Mouse (Mus musculus): ENCODE measurements around the gene Cers6.

Cers6 gene

GRCm38 (mm10) chr2:69155861-69156260 lies 294.6 kb downstream of the Cers6 start:
- Histone ChIP-seq H3K27me3 (ENCODE audit: insufficient read depth, low read length) (no peaks in the 10 kb centered on the region), H3K36me3 (ENCODE audit: insufficient read depth, low read length) (no peaks in the 10 kb centered on the region), H3K9me3 (ENCODE audit: low read length) (peaks cover 4% of the 10 kb centered on the region), H3K4me3 (replicated peaks; ENCODE audit: low read length) (no peak overlapping the region), H3K4me1 (replicated peaks; ENCODE audit: low read depth, low read length) (no peaks in the 10 kb centered on the region)
- TF ChIP-seq NANOG (IDR thresholded peaks at IDR 0.05; ENCODE audit: borderline replicate concordance, low read length) (no peak), POU5F1 (IDR thresholded peaks at IDR 0.05; ENCODE audit: borderline replicate concordance, low read length) (no peak), CTCF (conservative IDR thresholded peaks at IDR 0.05; ENCODE audit: low read length) (no peak)

DNA sequence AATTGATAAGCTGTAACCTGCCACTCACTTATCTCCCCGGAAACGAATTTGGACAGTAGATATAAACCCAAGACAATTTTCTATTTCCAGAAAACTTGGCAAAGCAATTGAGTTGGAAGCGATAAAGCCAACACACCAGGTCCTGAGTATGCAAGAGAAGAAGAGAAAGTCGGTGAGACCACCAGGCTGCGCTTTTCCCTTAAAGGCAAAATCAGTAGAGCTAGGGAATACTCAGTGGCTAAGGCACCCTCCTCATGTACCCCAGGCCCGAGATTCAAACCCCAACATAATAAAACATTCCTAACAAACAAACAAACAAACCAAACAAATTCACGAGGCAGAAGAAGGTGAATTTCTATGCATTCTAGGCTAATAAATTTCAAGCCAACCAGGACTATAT lies 295.0 kb downstream of the Cers6 start:
- Histone ChIP-seq H3K4me1 (replicated peaks; ENCODE audit: low read depth, low read length) (no peaks in the 10 kb centered on the region), H3K27me3 (ENCODE audit: insufficient read depth, low read length) (no peaks in the 10 kb centered on the region), H3K4me3 (replicated peaks; ENCODE audit: low read length) (no peak overlapping the region), H3K36me3 (ENCODE audit: insufficient read depth, low read length) (no peaks in the 10 kb centered on the region), H3K9me3 (ENCODE audit: low read length) (peaks cover 4% of the 10 kb centered on the region)
- TF ChIP-seq POU5F1 (IDR thresholded peaks at IDR 0.05; ENCODE audit: borderline replicate concordance, low read length) = no peak
- no peak for TF ChIP-seq CTCF (conservative IDR thresholded peaks at IDR 0.05; ENCODE audit: low read length)
- TF ChIP-seq NANOG (IDR thresholded peaks at IDR 0.05; ENCODE audit: borderline replicate concordance, low read length) = no peak

DNA sequence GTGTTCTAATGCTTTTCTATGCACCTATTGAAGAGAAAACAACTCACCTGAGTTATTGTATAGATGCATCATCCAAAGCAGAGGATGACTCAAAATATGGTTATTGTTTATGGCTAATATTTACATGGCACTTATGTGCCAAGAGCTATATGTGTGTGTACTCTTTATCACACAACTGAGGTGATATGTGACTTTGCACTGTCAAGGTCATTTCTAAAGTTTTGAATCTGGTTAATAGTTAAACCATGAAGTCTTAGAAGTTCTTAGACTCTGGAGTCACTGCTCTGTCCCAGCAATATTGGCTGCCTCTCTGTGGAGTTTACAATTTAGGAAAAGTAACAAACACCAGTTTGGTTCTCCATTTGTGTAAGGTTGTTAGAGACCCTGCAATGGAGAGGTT lies 297.7 kb downstream of the Cers6 start:
- Histone ChIP-seq H3K27me3 (ENCODE audit: insufficient read depth, low read length) (no peaks in the 10 kb centered on the region), H3K4me3 (replicated peaks; ENCODE audit: low read length) (no peak overlapping the region), H3K4me1 (replicated peaks; ENCODE audit: low read depth, low read length) (peaks cover 4% of the 10 kb centered on the region; the same call in 1 of the 2 replicates), H3K36me3 (ENCODE audit: insufficient read depth, low read length) (no peaks in the 10 kb centered on the region), H3K9me3 (ENCODE audit: low read length) (peaks cover 4% of the 10 kb centered on the region)
- TF ChIP-seq CTCF (conservative IDR thresholded peaks at IDR 0.05; ENCODE audit: low read length) (no peak), NANOG (IDR thresholded peaks at IDR 0.05; ENCODE audit: borderline replicate concordance, low read length) (no peak), POU5F1 (IDR thresholded peaks at IDR 0.05; ENCODE audit: borderline replicate concordance, low read length) (no peak)

All from E14TG2a.4 (cell line).